In the genomic region with DNA sequence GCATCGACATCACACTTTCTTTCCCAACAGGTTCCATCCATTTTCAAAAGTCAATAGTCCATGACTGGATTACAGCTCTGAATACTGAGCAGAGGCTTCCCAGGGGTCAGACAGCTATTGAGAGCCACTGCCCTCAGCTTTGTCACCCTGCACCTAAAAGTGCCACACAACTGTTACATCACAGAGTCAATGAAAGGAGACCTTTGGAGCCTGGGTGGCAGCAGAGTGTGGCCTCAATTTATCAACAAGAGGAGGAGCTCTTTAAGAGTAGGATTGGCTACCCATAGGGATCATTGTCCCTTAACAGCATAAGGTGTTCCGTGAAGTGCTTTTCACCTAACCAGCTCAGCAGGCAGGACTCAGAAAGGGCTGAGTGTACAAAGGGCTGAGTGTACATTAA, we compare ENCODE assay signal across 27 mouse cellular contexts.
DNase-seq lines count a peak whose midpoint lies in the region; ATAC-seq and TF ChIP-seq lines count a peak whose summit lies in the region.
"Had no signal": no experiment of that assay in that cellular context is flagged by ENCODE, and none has a peak within 500 bp of the region (broad histone marks: within the 10 kb centered on the region; RNA-seq: fewer than 3 reads in every experiment).

No protein-coding gene starts in this region.

- no peak overlapping the region for H3K4me3 ChIP-seq in liver, embryonic 12.5 days
- H3K4me3 ChIP-seq in liver, embryonic 11.5 days (ENCODE audit: low read depth, low read length): no peak overlapping the region
- H3K4me3 ChIP-seq in liver, embryonic 14.5 days (ENCODE audit: insufficient read depth in 1 of 2, low read depth in 2 of 2, low read length in 2 of 2): no peak overlapping the region
- H3K4me3 ChIP-seq in stomach, embryonic 15.5 days (replicated peaks): no peak overlapping the region
- H3K4me3 ChIP-seq: embryonic facial prominence, embryonic 12.5 days; limb, embryonic 13.5 days had no signal

- ATAC-seq in liver, embryonic 12.5 days: peak; percentile 63
- no peak; the same call in 1 of the 2 replicates for ATAC-seq in liver, embryonic 11.5 days (replicated peaks; ENCODE audit: low FRiP score)
- peak; percentile 70 for ATAC-seq in liver, embryonic 14.5 days (ENCODE audit: insufficient read depth)
- peak; percentile 47; the same call in 1 of the 2 replicates for ATAC-seq in stomach, embryonic 15.5 days (ENCODE audit: insufficient read depth, low FRiP score, low read depth)
- ATAC-seq: CD4-positive, CD25-positive, alpha-beta regulatory T cell, adult 4 months; forebrain, embryonic 14.5 days; inflammation-experienced regulatory T-cells, adult 6 months had no signal

- no peak for DNase-seq in liver, embryonic 11.5 days (ENCODE audit: low spot score)
- peak in 1 of 3 experiments; percentile 9 for DNase-seq in liver, embryonic 14.5 days (ENCODE audit: low read depth in 3 of 3, low spot score in 3 of 3)
- no peak for DNase-seq in testis, postnatal 14 days (ENCODE audit: low spot score)
- DNase-seq in gastrocnemius, postnatal 4 days (ENCODE audit: low spot score in 2 of 2): no peak
- DNase-seq in testis, postnatal 10 days (ENCODE audit: low spot score): no peak
- DNase-seq: cerebellum, adult 11-12 months; cerebellum, adult 9-11 months; embryo, embryonic 11 days; gastrocnemius, postnatal 14 days; heart, adult 18-20 months; heart, postnatal 4 days; kidney, postnatal 14 days; lung, embryonic 14.5 days; lung, postnatal 14 days; midbrain, embryonic 14.5 days; retina, postnatal 1 day; right cerebral cortex, postnatal 14 days; thymus, postnatal 25 days had no signal

- no peak overlapping the region for H3K9ac ChIP-seq in liver, embryonic 12.5 days
- H3K9ac ChIP-seq in liver, embryonic 11.5 days (ENCODE audit: low read depth, low read length): no peak overlapping the region
- no peak overlapping the region for H3K9ac ChIP-seq in liver, embryonic 14.5 days (replicated peaks)
- H3K9ac ChIP-seq in stomach, embryonic 15.5 days: no peak overlapping the region
- H3K9ac ChIP-seq: embryonic facial prominence, embryonic 12.5 days; hindbrain, embryonic 14.5 days; limb, embryonic 13.5 days; lung, embryonic 14.5 days had no signal

- 69% methylated on average over 2 of the region's 2 CpGs for WGBS in liver, embryonic 12.5 days (ENCODE audit: insufficient replicate concordance)
- WGBS in liver, embryonic 11.5 days: 76% methylated on average over 2 of the region's 2 CpGs
- 70% methylated on average over 2 of the region's 2 CpGs for WGBS in liver, embryonic 14.5 days (ENCODE audit: insufficient replicate concordance)
- 72% methylated on average over 2 of the region's 2 CpGs for WGBS in stomach, embryonic 15.5 days

- no peaks in the 10 kb centered on the region for H3K9me3 ChIP-seq in liver, embryonic 12.5 days (replicated peaks)
- no peaks in the 10 kb centered on the region for H3K9me3 ChIP-seq in liver, embryonic 11.5 days (ENCODE audit: control insufficient read depth, low read length)
- H3K9me3 ChIP-seq in liver, embryonic 14.5 days (ENCODE audit: control insufficient read depth, low read length): no peaks in the 10 kb centered on the region
- no peaks in the 10 kb centered on the region for H3K9me3 ChIP-seq in stomach, embryonic 15.5 days
- H3K9me3 ChIP-seq: embryonic facial prominence, embryonic 12.5 days; limb, embryonic 13.5 days had no signal

- H3K36me3 ChIP-seq in liver, embryonic 12.5 days: no peaks in the 10 kb centered on the region
- no peaks in the 10 kb centered on the region for H3K36me3 ChIP-seq in liver, embryonic 11.5 days (ENCODE audit: control insufficient read depth, insufficient read depth, low read length)
- no peaks in the 10 kb centered on the region for H3K36me3 ChIP-seq in liver, embryonic 14.5 days (replicated peaks; ENCODE audit: control insufficient read depth, insufficient read depth, low read depth)
- H3K36me3 ChIP-seq in stomach, embryonic 15.5 days: peaks cover 14% of the 10 kb centered on the region; the same call in 1 of the 2 replicates

- H3K4me2 ChIP-seq in liver, embryonic 12.5 days: no peak overlapping the region
- H3K4me2 ChIP-seq in liver, embryonic 11.5 days: no peak overlapping the region
- no peak overlapping the region for H3K4me2 ChIP-seq in liver, embryonic 14.5 days (ENCODE audit: low read depth)
- no peak overlapping the region for H3K4me2 ChIP-seq in stomach, embryonic 15.5 days
- H3K4me2 ChIP-seq: embryonic facial prominence, embryonic 12.5 days; heart, embryonic 11.5 days; hindbrain, embryonic 14.5 days; limb, embryonic 13.5 days; lung, embryonic 14.5 days had no signal

- H3K4me1 ChIP-seq in liver, embryonic 12.5 days: no peaks in the 10 kb centered on the region
- no peaks in the 10 kb centered on the region for H3K4me1 ChIP-seq in liver, embryonic 11.5 days (replicated peaks; ENCODE audit: control insufficient read depth, insufficient read depth, low read length)
- H3K4me1 ChIP-seq in liver, embryonic 14.5 days (replicated peaks; ENCODE audit: control insufficient read depth in 2 of 2, insufficient read depth in 2 of 2, low read length in 1 of 2): 0 out of 4 replicates have a peak, but pooled peaks cover 0 to 4% of the 10 kb centered on the region in 2 experiments
- peaks cover 13% of the 10 kb centered on the region for H3K4me1 ChIP-seq in stomach, embryonic 15.5 days
- H3K4me1 ChIP-seq: embryonic facial prominence, embryonic 12.5 days had no signal

- no peak for TF ChIP-seq EP300 in liver, embryonic 14.5 days (IDR thresholded peaks at IDR 0.05; ENCODE audit: low read depth)

- no peak for TF ChIP-seq CTCF in liver, embryonic 14.5 days (IDR thresholded peaks at IDR 0.05; ENCODE audit: low read depth)

- H3K27ac ChIP-seq in liver, embryonic 12.5 days: no peak overlapping the region
- no peak overlapping the region for H3K27ac ChIP-seq in liver, embryonic 11.5 days (ENCODE audit: low read depth, low read length)
- no peak overlapping the region for H3K27ac ChIP-seq in liver, embryonic 14.5 days
- peak overlapping the region; percentile 28; the same call in 1 of the 2 replicates for H3K27ac ChIP-seq in stomach, embryonic 15.5 days
- H3K27ac ChIP-seq: embryonic facial prominence, embryonic 12.5 days; hindbrain, embryonic 14.5 days; limb, embryonic 13.5 days had no signal

- H3K27me3 ChIP-seq in liver, embryonic 12.5 days (replicated peaks): no peaks in the 10 kb centered on the region
- H3K27me3 ChIP-seq in liver, embryonic 11.5 days (replicated peaks; ENCODE audit: control insufficient read depth, insufficient read depth, low read length): no peaks in the 10 kb centered on the region
- no peaks in the 10 kb centered on the region for H3K27me3 ChIP-seq in liver, embryonic 14.5 days (ENCODE audit: control insufficient read depth, insufficient read depth, low read length)
- no peaks in the 10 kb centered on the region for H3K27me3 ChIP-seq in stomach, embryonic 15.5 days (replicated peaks)
- H3K27me3 ChIP-seq: embryonic facial prominence, embryonic 12.5 days; limb, embryonic 13.5 days had no signal
